Mouse (Mus musculus): Measurements from ENCODE around the gene Arhgef26. TPM values are rescaled to one million over a fixed set of nuclear protein-coding genes. Genes with fewer than 3 reads are reported as not detected.
A peak's percentile ranks its signal among the peaks of the same experiment; 100 is the strongest.

The Arhgef26 gene
- polyA plus RNA-seq, 1 experiment from 2014 or later = 21.0 TPM

DNA sequence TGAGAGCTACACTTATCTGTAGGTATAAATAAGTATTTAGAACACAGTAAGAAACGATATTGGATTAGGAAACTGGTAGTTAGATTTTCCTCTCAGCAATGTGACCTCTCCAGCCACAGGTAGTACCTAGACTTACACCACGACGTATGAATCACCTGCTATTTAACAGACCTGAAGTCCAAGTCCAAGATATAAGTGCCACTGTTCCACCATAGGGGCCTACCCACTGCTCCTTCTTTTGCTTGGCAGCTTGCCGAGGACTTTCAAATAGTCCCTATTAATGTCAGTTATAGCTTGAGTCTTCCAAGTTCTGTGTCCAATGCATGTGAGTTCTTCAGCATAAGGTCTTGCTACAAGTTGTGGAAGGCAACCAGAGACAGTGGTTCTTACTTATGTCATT, 76.8 kb downstream of the Arhgef26 start:
- H3K27ac ChIP-seq = no peak overlapping the region
- H3K36me3 ChIP-seq = no peaks in the 10 kb centered on the region
- ATAC-seq (ENCODE audit: borderline replicate concordance, extremely low read depth, low FRiP score, low TSS enrichment) = no peak
- no peak overlapping the region for H3K4me2 ChIP-seq
- H3K4me3 ChIP-seq = no peak overlapping the region
- 91% methylated on average over 4 of the region's 4 CpGs for WGBS
- no peaks in the 10 kb centered on the region for H3K9me3 ChIP-seq
- 0 out of 2 replicates have a peak, but pooled peaks cover 9% of the 10 kb centered on the region for H3K4me1 ChIP-seq
- no peaks in the 10 kb centered on the region for H3K27me3 ChIP-seq
- no peak overlapping the region for H3K9ac ChIP-seq

DNA sequence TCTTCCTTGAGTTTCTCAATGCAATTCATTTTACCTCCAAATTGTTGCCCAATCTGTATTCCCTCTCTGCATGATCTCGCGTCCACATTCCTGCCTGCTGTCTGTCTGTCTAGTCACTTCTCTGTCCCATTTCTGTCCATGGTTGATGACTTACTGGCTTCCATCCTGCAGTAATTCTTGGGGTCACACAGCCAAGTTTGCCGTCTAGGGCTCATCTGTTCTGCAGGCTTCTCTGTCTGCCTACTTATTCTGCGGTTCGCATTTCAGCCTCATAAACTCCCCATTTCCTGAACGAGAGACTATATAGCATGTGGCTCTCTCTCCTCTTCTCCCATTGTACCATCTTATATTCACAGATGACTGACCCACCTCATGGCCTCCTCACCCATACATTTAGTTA, 79.3 kb downstream of the Arhgef26 start:
- no peak overlapping the region for H3K4me2 ChIP-seq
- no peak for ATAC-seq (ENCODE audit: borderline replicate concordance, extremely low read depth, low FRiP score, low TSS enrichment)
- no peak overlapping the region for H3K27ac ChIP-seq
- H3K4me1 ChIP-seq = 0 out of 2 replicates have a peak, but pooled peaks cover 5% of the 10 kb centered on the region
- H3K36me3 ChIP-seq = no peaks in the 10 kb centered on the region
- H3K27me3 ChIP-seq = no peaks in the 10 kb centered on the region
- H3K9ac ChIP-seq = no peak overlapping the region
- 85% methylated on average over 6 of the region's 6 CpGs for WGBS
- H3K4me3 ChIP-seq = no peak overlapping the region
- no peaks in the 10 kb centered on the region for H3K9me3 ChIP-seq

DNA sequence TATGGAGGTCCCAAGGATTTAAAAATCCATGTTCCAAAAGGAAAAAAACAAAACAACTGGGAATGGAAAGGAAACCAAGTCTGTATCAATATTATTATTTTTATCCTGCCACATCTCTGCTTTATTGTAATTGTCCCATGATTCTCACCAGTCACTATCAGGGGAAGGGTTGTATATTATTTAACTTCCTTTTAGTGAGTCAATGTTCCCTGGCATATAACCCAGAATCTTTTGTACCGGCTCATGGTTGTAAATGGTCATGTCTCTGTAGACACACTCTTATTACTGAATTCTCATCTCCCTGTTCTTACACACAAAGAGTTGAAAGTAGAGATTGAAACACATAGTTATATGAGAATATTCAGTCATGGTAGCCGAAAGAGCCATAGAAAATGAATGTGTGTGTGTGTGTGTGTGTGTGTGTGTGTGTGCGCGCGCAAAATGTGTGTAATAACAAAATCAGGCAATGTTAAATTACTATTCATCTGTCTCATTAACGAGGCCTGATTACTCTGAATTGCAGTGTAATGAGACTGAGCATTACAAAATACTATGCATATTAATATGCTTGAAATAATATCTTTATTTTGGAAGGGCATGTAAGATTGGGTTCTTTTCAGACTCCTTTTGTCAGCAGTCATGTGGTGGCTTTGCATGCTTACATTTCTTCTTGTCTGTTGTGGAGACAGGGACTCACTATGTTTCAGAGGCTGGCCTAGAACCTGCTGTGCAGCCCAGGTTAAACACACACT, 80.4 kb downstream of the Arhgef26 start:
- H3K36me3 ChIP-seq = no peaks in the 10 kb centered on the region

DNA sequence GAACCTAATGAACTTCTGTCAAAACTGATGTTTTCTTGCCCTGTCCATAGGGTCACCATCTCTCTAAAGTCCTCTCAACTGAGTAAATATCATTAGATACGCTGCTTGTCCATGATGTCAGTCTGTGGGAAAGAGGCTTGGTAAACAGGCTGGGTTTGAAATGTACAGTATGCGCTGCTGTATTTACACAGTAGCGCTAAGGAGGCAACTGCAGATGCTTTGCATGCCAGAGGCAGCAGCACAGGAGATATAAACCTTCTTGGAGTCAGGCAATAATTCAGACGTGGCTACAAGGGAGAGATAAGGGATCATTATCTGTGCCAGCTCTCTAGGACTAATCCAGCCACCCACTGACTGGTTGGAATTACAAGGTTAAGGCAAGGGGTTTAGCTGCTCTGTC, 95.5 kb downstream of the Arhgef26 start:
- H3K9ac ChIP-seq = no peak overlapping the region
- no peaks in the 10 kb centered on the region; the same call in 1 of the 2 replicates for H3K36me3 ChIP-seq
- no peaks in the 10 kb centered on the region for H3K27me3 ChIP-seq
- H3K4me2 ChIP-seq = no peak overlapping the region
- WGBS = 39% methylated on average over 4 of the region's 4 CpGs
- no peaks in the 10 kb centered on the region for H3K9me3 ChIP-seq
- H3K27ac ChIP-seq = peak overlapping the region; percentile 23; the same call in 1 of the 2 replicates
- 0 out of 2 replicates have a peak, but pooled peaks cover 4% of the 10 kb centered on the region for H3K4me1 ChIP-seq
- no peak for ATAC-seq (ENCODE audit: borderline replicate concordance, extremely low read depth, low FRiP score, low TSS enrichment)
- H3K4me3 ChIP-seq = no peak overlapping the region

More for the DNA sequence above, 80.4 kb downstream of the Arhgef26 start:
- Histone ChIP-seq H3K9ac (no peak overlapping the region), H3K4me3 (no peak overlapping the region), H3K4me2 (no peak overlapping the region), H3K27me3 (no peaks in the 10 kb centered on the region), H3K9me3 (no peaks in the 10 kb centered on the region), H3K4me1 (no peaks in the 10 kb centered on the region), H3K27ac (no peak overlapping the region)
- no peak for ATAC-seq (ENCODE audit: borderline replicate concordance, extremely low read depth, low FRiP score, low TSS enrichment)
- WGBS = 90% methylated on average over 6 of the region's 6 CpGs

DNA sequence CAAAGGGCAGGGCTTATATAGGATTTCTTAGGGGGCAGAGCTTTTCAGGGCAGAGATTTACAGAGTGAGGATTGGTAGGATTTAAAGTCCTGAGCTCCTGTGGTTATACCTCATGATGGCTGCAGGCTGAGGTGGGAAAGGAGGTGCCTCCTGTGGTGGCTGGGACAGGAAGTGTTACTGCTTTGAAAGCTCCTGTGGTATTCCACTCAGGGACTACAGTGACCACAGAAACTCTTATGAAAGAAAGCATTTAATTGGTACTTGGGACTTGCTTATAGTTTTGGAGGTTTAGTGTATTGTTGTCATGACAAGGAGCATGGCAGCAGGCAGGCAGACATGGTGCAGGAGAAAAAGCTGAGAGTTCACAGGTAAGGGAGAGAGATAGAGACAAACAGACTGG, 97.8 kb downstream of the Arhgef26 start:
- no peak overlapping the region for H3K4me2 ChIP-seq
- ATAC-seq (ENCODE audit: borderline replicate concordance, extremely low read depth, low FRiP score, low TSS enrichment) = no peak
- H3K4me1 ChIP-seq = 0 out of 2 replicates have a peak, but pooled peaks cover 4% of the 10 kb centered on the region
- H3K27ac ChIP-seq = no peak overlapping the region
- H3K9me3 ChIP-seq = no peaks in the 10 kb centered on the region
- H3K36me3 ChIP-seq = no peaks in the 10 kb centered on the region; the same call in 1 of the 2 replicates
- no peak overlapping the region for H3K4me3 ChIP-seq
- no peaks in the 10 kb centered on the region for H3K27me3 ChIP-seq
- H3K9ac ChIP-seq = no peak overlapping the region

DNA sequence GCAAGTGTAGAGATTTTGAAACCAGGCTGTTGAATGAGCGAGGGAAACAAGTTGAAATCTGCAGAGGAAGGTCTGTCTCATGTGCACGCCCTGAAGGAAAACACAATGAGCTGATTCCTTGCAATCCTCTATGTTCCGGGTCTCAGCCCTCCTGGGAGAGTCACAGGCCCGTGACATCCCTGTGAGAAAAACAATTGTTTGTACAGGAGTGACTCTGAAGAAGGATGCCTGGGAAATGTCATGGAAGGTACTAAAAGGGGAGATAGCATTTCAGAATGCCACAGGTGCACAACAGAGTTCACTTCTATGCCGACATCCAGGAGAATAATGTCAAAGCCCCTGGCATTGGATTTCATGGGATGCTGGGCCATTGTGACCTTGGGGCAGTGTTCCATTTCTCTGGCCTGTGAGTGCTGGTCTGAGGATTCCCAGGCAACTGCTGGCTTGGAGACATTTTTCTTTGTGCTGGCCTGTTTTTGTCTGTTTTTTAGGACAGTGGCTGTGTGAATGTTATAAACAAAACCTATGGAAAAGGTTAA, 102.4 kb downstream of the Arhgef26 start:
- WGBS = 75% methylated on average over 5 of the region's 5 CpGs
- no peaks in the 10 kb centered on the region for H3K4me1 ChIP-seq
- H3K4me2 ChIP-seq = no peak overlapping the region
- no peak overlapping the region for H3K9ac ChIP-seq
- no peaks in the 10 kb centered on the region for H3K9me3 ChIP-seq
- H3K36me3 ChIP-seq = no peaks in the 10 kb centered on the region
- no peaks in the 10 kb centered on the region for H3K27me3 ChIP-seq
- H3K4me3 ChIP-seq = no peak overlapping the region
- no peak for ATAC-seq (ENCODE audit: borderline replicate concordance, extremely low read depth, low FRiP score, low TSS enrichment)
- H3K27ac ChIP-seq = no peak overlapping the region

DNA sequence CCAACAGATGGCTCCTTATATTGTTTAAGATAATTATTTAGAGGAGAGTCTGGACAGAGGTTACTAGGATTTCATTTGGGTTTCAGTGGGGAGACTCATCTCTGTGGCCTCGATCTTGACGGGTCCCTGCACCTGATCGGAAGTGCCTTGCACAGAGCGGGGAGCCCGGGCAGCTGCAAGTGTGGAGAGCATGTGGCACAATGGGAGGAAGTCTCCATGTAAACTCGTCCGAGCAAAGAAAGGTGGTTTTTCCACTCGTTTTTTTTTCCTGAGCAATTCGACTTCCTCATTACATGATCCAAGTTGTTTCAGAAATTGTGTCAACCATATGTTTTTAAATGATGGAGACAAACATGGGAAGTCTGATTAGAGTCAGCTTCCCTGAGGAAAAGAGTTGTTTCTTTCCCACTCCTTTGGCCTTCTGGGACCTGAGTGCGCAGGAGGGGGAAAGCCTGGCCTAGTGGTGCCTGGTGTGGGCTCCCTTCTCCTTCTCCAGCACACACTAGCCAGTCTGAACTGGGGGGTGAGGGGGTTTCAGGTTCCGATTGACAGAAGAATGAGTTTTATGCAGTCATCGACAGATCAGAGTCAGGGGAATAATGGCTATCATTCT, 105.5 kb downstream of the Arhgef26 start:
- Histone ChIP-seq H3K36me3 (no peaks in the 10 kb centered on the region; the same call in 1 of the 2 replicates), H3K9ac (no peak overlapping the region), H3K4me1 (0 out of 2 replicates have a peak, but pooled peaks cover 3% of the 10 kb centered on the region), H3K4me2 (no peak overlapping the region), H3K27me3 (no peaks in the 10 kb centered on the region), H3K27ac (peak overlapping the region; percentile 80), H3K9me3 (no peaks in the 10 kb centered on the region), H3K4me3 (no peak overlapping the region)
- peak; percentile 76; the same call in 1 of the 2 replicates for ATAC-seq (ENCODE audit: borderline replicate concordance, extremely low read depth, low FRiP score, low TSS enrichment)
- whole genome bisulfite sequencing = 73% methylated on average over 12 of the region's 12 CpGs

DNA sequence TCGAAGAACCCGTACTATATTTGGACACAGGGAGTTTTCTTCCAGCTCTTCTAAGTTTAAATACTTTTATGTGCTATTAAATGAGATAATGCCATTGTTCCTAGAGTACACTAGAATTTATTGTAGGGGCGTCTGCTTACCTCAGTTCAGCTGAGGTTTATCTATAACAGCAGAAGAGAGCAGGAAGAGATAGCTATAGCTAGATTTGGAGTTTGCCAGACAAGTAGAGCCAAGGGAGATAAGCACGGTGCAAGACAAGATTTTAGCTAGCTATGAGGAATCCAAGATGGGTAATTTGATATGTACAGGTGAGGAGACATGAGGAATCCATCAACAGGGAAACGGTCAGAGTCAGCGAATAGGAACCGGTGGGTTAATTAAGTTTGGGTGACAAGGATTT, 108.1 kb downstream of the Arhgef26 start:
- ATAC-seq (ENCODE audit: borderline replicate concordance, extremely low read depth, low FRiP score, low TSS enrichment) = no peak
- Histone ChIP-seq H3K27ac (no peak overlapping the region), H3K9me3 (no peaks in the 10 kb centered on the region), H3K4me1 (0 out of 2 replicates have a peak, but pooled peaks cover 3% of the 10 kb centered on the region), H3K4me2 (no peak overlapping the region), H3K9ac (no peak overlapping the region), H3K36me3 (peaks cover 6% of the 10 kb centered on the region), H3K27me3 (no peaks in the 10 kb centered on the region), H3K4me3 (no peak overlapping the region)
- WGBS = 78% methylated on average over 7 of the region's 7 CpGs

DNA sequence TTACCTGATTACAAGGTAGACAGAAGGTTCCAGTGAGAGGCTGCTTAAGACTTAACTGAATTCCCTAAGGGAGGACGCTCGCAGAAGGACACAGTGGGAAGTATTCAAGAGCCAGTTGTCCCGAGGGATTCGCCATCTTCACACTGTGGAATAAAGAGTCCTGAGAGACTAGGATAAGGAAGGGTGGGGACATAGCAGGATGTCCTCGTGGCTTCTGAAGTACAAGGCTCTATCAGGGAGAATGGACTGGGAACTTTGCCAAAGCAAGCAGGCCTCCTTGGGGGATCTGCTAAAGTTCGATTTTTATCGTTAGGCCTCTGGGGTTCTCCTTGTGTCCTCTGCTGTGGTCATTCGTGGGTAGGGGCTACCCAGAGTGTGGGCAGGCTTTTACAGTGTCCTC, 109.0 kb downstream of the Arhgef26 start:
- H3K4me2 ChIP-seq = no peak overlapping the region
- ATAC-seq (ENCODE audit: borderline replicate concordance, extremely low read depth, low FRiP score, low TSS enrichment) = no peak
- H3K27ac ChIP-seq = no peak overlapping the region

DNA sequence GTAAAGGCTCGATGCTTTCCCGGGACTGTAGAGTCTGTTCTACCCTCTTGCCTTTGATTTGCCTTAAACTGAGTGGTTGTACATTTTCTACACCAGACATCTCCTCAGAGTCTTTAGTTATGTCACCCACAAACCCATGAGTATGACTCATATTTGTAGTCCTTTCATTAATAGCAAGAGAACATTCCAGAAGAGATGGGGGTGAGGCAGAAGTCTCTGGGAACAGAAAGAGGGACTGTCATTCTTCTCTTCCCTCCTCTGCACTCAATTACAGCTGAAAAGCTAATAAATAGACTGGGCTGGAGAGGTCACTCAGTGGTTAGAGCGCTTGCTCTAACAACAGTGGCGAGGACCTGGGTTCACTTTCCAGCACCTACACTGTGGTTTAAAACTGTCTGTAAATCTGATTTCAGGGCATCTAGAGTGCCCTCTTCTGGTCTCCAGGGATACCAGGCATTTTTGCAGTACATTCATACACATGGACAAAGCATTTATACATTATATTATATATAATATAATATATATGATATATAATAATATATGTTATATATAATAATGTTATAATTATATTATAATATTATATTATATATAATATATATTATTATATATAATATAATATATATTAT, 111.8 kb downstream of the Arhgef26 start:
- no peak overlapping the region for H3K4me2 ChIP-seq
- no peaks in the 10 kb centered on the region for H3K27me3 ChIP-seq
- H3K9me3 ChIP-seq = no peaks in the 10 kb centered on the region
- 91% methylated on average over 4 of the region's 4 CpGs for WGBS
- H3K4me3 ChIP-seq = no peak overlapping the region
- H3K9ac ChIP-seq = no peak overlapping the region
- peaks cover 6% of the 10 kb centered on the region for H3K36me3 ChIP-seq
- ATAC-seq (ENCODE audit: borderline replicate concordance, extremely low read depth, low FRiP score, low TSS enrichment) = no peak
- no peak overlapping the region for H3K27ac ChIP-seq
- H3K4me1 ChIP-seq = 0 out of 2 replicates have a peak, but pooled peaks cover 3% of the 10 kb centered on the region

More for the DNA sequence above, 109.0 kb downstream of the Arhgef26 start:
- Histone ChIP-seq H3K4me1 (0 out of 2 replicates have a peak, but pooled peaks cover 3% of the 10 kb centered on the region), H3K9ac (no peak overlapping the region), H3K27me3 (no peaks in the 10 kb centered on the region), H3K36me3 (peaks cover 6% of the 10 kb centered on the region), H3K4me3 (no peak overlapping the region), H3K9me3 (no peaks in the 10 kb centered on the region)
- WGBS = 52% methylated on average over 8 of the region's 8 CpGs

DNA sequence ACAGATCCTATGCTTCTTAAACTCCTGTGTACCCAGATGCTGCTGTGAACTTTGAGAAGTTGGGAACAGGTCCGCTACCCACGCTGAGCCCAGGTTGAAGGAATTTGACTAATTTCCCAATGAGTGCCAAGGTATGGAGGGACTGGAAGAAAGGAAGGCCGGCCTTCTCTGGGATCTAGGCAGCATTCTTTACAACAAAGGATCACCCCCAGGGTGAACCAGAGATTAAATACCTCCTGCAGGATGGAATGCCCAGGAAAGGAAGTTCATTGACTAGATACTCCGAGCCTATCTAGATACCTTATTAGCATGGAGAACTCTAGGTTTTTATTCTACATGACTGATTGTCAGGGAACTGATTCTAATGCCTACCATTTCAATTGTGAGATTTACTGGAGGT, 114.8 kb downstream of the Arhgef26 start:
- H3K9me3 ChIP-seq = no peaks in the 10 kb centered on the region
- H3K4me2 ChIP-seq = no peak overlapping the region
- H3K36me3 ChIP-seq = peaks cover 6% of the 10 kb centered on the region
- no peak overlapping the region for H3K9ac ChIP-seq
- H3K27ac ChIP-seq = no peak overlapping the region
- H3K4me1 ChIP-seq = no peaks in the 10 kb centered on the region
- no peaks in the 10 kb centered on the region for H3K27me3 ChIP-seq
- ATAC-seq (ENCODE audit: borderline replicate concordance, extremely low read depth, low FRiP score, low TSS enrichment) = no peak
- no peak overlapping the region for H3K4me3 ChIP-seq
- WGBS = 51% methylated on average over 4 of the region's 4 CpGs
